Mouse (Mus musculus) neural tube, embryonic 15.5 days (tissue): ENCODE measurements around the gene Fbxl15. TPM values are rescaled to one million over a fixed set of nuclear protein-coding genes. Genes with fewer than 3 reads are reported as not detected.

Source experiments
- microRNA counts: library from miRNA; unstranded; fragments of <30 nt; microRNA quantifications from one replicate; lab custom pipeline; 2016
- microRNA-seq: library from miRNA; unstranded; fragments of <30 nt; microRNA quantifications from one replicate; pipeline ENCODE4, GENCODE M21; 2017
- polyA plus RNA-seq: library from polyadenylated mRNA; unstranded; fragments of >200 nt; fragmentation: Nextera tagmentation; extraction: Ambion mirVana; gene quantifications from 2 replicates; pipeline ENCODE4 v1.2.1, GENCODE M21; 2015

Gene Fbxl15
- polyA plus RNA-seq, 1 experiment from 2014 or later: 52.3 TPM

MicroRNAs within 50 kb of the gene (microRNA counts, 519-probe panel; counts per million panel counts)
- 2,096 counts per million, percentile 47 among the panel's probes with 10 or more counts for microRNA mmu-miR-146b (lab: Ali Mortazavi, UCI)

Small RNA genes within 50 kb of the gene (microRNA-seq; reads per million reads assigned to microRNA genes)
- gene Mir146b: 1.7 reads per million, percentile 2 among the genes with 10 or more reads in this experiment

Other genes with a start within 250 kb of the Fbxl15 start
- gene Elovl3, start 196.3 kb upstream of the Fbxl15 start, polyA plus RNA-seq: 0.10 TPM in 1 of 2 replicates, not detected in the other
- gene Pitx3, start 179.9 kb upstream of the Fbxl15 start, polyA plus RNA-seq: 0.32 and 0.64 TPM in 2 replicates
- 68.8 and 76.6 TPM in 2 replicates for gene Gbf1, start 175.7 kb upstream of the Fbxl15 start, polyA plus RNA-seq
- gene Nfkb2, start 23.9 kb upstream of the Fbxl15 start, polyA plus RNA-seq: 2.4 and 10.0 TPM in 2 replicates
- gene Psd, start 1.0 kb upstream of the Fbxl15 start, polyA plus RNA-seq: 88.4 and 118 TPM in 2 replicates
- gene Cuedc2, start 10.5 kb downstream of the Fbxl15 start, polyA plus RNA-seq: 322 and 350 TPM in 2 replicates
- gene Mfsd13a, start 12.9 kb downstream of the Fbxl15 start, polyA plus RNA-seq: 13.2 and 13.9 TPM in 2 replicates
- 2.4 and 2.7 TPM in 2 replicates for gene 2310034G01Rik, start 22.1 kb downstream of the Fbxl15 start, polyA plus RNA-seq
- gene Actr1a, start 67.6 kb downstream of the Fbxl15 start, polyA plus RNA-seq: 281 and 314 TPM in 2 replicates
- 18.3 and 21.4 TPM in 2 replicates for gene Sufu, start 68.7 kb downstream of the Fbxl15 start, polyA plus RNA-seq
- 23.5 and 25.5 TPM in 2 replicates for gene Trim8, start 173.5 kb downstream of the Fbxl15 start, polyA plus RNA-seq
- gene Arl3, start 245.0 kb downstream of the Fbxl15 start, polyA plus RNA-seq: 190 and 208 TPM in 2 replicates
- 11.0 and 11.7 TPM in 2 replicates for gene Sfxn2, start 245.2 kb downstream of the Fbxl15 start, polyA plus RNA-seq